Mouse (Mus musculus) lung, adult 2 months (tissue): Measurements from ENCODE around the gene Tpi1.

Source experiments
- CTCF ChIP-seq: fragments of 200-500 bp; IDR thresholded peaks from 2 replicates; pipeline ENCODE4 v1.5.1; 2011; ENCODE audit warnings: mild to moderate bottlenecking, low read length, control low read depth; ENCODE audit not compliant: insufficient read depth
- POLR2A ChIP-seq: fragments of 200-500 bp; IDR thresholded peaks from 2 replicates; pipeline ENCODE4 v1.6.1; 2011; ENCODE audit warnings: low read depth, mild to moderate bottlenecking, control low read depth, low read length, borderline replicate concordance; ENCODE audit errors: extremely low read depth

- TF ChIP-seq POLR2A (no peak), CTCF (no peak)
These were observed 6.1 kb downstream of the Tpi1 start for GRCm38 (mm10) chr6:124807986-124808357.
